Mouse (Mus musculus): Measurements from ENCODE around the gene Malrd1. TPM values are rescaled to one million over a fixed set of nuclear protein-coding genes. Genes with fewer than 3 reads are reported as not detected.
"Not testable (repeated sequence)": the region's sequence is repeated elsewhere in the genome, so short reads cannot be mapped to it uniquely, and the experiment has no call there.

The Malrd1 gene
- polyA plus RNA-seq, 1 experiment from 2014 or later, result not detected

DNA sequence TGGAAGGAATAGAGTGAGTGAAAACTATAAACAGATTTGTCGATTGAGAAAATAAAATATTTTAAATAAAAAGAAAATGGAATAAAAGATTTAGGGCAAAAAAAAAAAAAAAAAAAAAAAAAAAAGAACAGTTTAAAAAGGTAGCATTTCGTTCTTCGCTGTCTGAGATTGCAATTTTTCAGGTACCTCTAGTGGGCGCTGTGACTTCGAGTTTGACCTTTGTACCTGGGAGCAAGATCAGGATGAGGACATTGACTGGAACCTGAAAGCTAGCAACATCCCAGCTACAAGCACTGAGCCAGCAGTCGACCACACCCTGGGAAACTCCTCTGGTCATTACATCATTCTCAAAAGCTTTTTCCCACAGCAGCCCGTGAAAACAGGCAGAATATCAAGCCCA, 343.1 kb downstream of the Malrd1 start:
- no peaks in the 10 kb centered on the region for H3K27me3 ChIP-seq
- no peaks in the 10 kb centered on the region for H3K9me3 ChIP-seq (replicated peaks)
- no peak overlapping the region for H3K9ac ChIP-seq
- H3K36me3 ChIP-seq, result no peaks in the 10 kb centered on the region
- H3K4me2 ChIP-seq (replicated peaks), result no peak overlapping the region
- WGBS, result 21% methylated on average over 7 of the region's 7 CpGs
- no peak overlapping the region for H3K4me3 ChIP-seq
- H3K4me1 ChIP-seq, result no peaks in the 10 kb centered on the region
- no peak for ATAC-seq (ENCODE audit: low FRiP score)
- H3K27ac ChIP-seq, result no peak overlapping the region

DNA sequence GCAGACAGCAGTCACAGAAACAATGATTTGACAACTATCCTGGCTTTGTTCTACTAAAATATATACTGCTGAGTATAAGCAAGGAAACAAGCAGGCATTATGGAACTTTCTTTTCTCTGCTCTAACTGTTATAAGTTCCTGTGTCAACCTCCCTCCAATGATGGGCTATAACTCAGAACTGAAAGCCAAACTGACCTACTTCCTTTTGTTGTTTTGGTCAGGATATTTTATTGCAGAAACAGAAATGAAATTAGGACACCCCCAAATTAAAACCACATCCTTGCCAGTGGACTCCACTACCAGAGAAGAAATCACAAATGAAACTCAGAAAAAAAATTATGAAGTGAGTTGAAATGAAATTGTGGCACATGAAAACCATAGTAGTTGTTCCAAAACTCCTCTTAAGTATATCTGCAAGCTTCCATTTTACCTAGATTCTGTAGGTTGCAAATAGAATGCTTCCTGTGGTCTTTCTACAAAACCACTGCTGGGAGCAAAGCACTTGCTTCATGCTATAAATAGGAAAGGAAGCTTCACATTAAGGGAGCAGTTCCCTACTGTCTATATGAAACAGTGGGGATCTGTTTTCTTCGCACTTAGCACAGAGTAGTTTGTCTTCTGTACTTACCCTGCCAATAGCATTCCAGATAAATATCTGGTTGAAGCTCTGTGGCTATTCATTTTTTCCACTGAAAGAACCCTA, 367.3 kb downstream of the Malrd1 start:
- H3K4me1 ChIP-seq, result no peaks in the 10 kb centered on the region
- ATAC-seq (ENCODE audit: low FRiP score), result no peak
- H3K27me3 ChIP-seq, result no peaks in the 10 kb centered on the region
- WGBS, result 78% methylated on average over 1 of the region's 1 CpGs
- no peaks in the 10 kb centered on the region for H3K36me3 ChIP-seq
- no peak overlapping the region for H3K4me2 ChIP-seq (replicated peaks)
- H3K27ac ChIP-seq, result no peak overlapping the region
- H3K4me3 ChIP-seq, result no peak overlapping the region
- no peak overlapping the region for H3K9ac ChIP-seq
- H3K9me3 ChIP-seq (replicated peaks), result no peaks in the 10 kb centered on the region

DNA sequence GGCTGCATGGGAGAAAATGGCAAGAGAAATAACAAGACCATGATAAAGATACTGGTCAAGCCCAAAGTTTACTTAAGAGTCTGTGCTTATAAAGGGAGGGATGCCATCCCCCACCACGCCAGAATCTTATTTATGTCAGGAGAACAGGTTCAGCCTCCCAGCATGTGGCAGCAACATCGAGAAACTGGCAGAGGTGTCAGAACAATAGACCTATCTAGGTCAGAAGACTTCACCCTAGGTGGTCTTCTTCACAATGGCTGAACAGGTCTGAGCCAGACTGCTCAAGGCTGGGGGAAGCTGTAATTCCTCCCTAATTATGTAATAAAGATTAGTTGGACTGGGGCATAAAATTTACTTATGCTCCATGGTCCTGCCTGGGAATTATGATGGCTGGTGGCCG, 399.2 kb downstream of the Malrd1 start:
- 28% methylated on average over 3 of the region's 3 CpGs for WGBS
- Histone ChIP-seq H3K4me3 (no peak overlapping the region), H3K4me1 (no peaks in the 10 kb centered on the region), H3K9ac (no peak overlapping the region), H3K36me3 (no peaks in the 10 kb centered on the region), H3K9me3 (replicated peaks) (no peaks in the 10 kb centered on the region), H3K4me2 (replicated peaks) (no peak overlapping the region), H3K27ac (no peak overlapping the region), H3K27me3 (no peaks in the 10 kb centered on the region)
- no peak for ATAC-seq (ENCODE audit: low FRiP score)

DNA sequence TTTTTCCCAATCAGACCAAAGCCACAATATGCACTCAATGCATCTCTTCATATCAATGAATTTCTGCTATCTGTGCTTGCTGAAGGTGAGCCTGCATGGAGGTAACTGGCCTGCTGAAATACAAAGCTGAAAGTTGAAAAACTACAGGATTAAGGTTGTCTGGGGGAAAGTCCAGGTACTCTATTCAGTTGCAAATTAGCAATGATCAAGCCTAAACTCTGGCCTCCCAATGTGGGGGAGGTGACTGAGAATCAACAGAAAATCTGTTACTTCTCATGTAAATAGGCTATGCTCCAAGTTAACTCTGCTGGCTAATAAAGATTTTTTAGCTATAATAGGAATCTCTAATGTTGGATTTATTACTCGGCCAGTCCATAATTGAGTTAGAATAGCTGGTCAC, 399.8 kb downstream of the Malrd1 start:
- Histone ChIP-seq H3K36me3 (no peaks in the 10 kb centered on the region), H3K4me3 (no peak overlapping the region), H3K9ac (no peak overlapping the region), H3K9me3 (replicated peaks) (no peaks in the 10 kb centered on the region), H3K4me1 (no peaks in the 10 kb centered on the region), H3K27ac (no peak overlapping the region), H3K27me3 (no peaks in the 10 kb centered on the region), H3K4me2 (replicated peaks) (no peak overlapping the region)
- ATAC-seq (ENCODE audit: low FRiP score), result no peak
- WGBS, result 38% methylated on average over 1 of the region's 1 CpGs

DNA sequence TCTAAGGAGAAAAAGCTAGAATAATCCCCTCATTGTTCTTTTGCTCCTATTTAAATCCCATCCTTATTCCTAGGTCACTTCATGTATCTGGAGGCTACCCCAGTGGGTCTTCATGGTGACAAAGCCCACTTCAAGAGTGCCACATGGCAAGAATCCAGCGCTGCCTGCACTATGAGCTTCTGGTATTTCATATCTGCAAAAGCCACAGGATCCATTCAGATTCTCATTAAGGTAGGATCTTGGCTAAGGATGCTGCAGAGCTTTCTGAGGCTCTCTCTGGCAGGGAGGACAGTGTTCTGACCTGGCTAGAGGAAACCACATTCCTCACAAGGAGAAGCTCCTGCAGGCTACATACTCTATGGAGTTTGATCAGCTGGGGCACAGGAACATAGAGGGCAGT, 405.2 kb downstream of the Malrd1 start:
- H3K4me3 ChIP-seq, result no peak overlapping the region
- H3K27ac ChIP-seq, result no peak overlapping the region
- H3K27me3 ChIP-seq, result no peaks in the 10 kb centered on the region
- no peaks in the 10 kb centered on the region for H3K4me1 ChIP-seq
- no peak overlapping the region for H3K4me2 ChIP-seq (replicated peaks)
- H3K36me3 ChIP-seq, result no peaks in the 10 kb centered on the region
- 86% methylated on average over 1 of the region's 1 CpGs for WGBS
- ATAC-seq (ENCODE audit: low FRiP score), result no peak
- H3K9me3 ChIP-seq (replicated peaks), result no peaks in the 10 kb centered on the region
- H3K9ac ChIP-seq, result no peak overlapping the region

DNA sequence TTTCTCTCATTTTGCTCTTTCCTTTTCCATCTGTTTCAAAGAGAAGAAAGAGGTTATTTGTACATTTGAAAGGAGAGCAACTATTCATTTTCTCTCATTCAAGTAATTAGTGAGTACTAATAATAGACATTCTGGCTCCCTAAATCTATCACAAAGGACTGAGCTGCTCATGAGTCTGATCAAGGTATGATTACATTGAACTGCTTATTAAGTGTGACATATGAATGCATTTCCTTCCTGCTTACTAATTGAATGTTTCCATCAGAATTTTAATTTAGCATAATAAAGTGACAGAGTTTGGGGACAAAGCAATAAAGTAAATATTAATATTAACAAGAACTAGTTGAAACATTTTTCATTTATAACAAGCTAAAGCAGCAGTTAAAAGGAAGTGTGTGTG, 405.6 kb downstream of the Malrd1 start:
- H3K4me3 ChIP-seq, result no peak overlapping the region
- no peak overlapping the region for H3K27ac ChIP-seq
- H3K27me3 ChIP-seq, result no peaks in the 10 kb centered on the region
- no peak for ATAC-seq (ENCODE audit: low FRiP score)
- no peaks in the 10 kb centered on the region for H3K36me3 ChIP-seq
- no peaks in the 10 kb centered on the region for H3K9me3 ChIP-seq (replicated peaks)
- no peak overlapping the region for H3K9ac ChIP-seq
- no peaks in the 10 kb centered on the region for H3K4me1 ChIP-seq
- no peak overlapping the region for H3K4me2 ChIP-seq (replicated peaks)

DNA sequence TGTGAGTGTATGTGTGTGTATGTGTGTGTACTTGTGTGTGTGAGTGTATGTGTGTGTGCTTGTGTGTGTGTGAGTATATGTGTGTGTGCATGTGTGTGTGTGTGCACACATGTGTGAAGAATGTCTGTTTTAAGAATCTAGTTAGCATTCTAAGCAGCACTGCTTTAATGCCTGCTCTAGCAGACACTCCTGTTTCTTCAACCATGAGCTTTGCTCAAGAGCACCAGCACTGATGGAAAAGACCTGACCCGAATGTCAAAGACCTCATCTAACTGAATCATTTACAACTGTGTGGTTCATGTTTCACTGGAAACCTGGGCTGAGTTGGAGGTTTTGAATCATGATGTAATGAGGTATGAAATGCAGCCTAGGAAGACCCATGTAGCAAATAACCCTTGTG, 406.1 kb downstream of the Malrd1 start:
- no peak for ATAC-seq (ENCODE audit: low FRiP score)
- Histone ChIP-seq H3K27me3 (no peaks in the 10 kb centered on the region), H3K4me3 (no peak overlapping the region), H3K4me1 (no peaks in the 10 kb centered on the region), H3K36me3 (no peaks in the 10 kb centered on the region), H3K27ac (no peak overlapping the region), H3K4me2 (replicated peaks) (no peak overlapping the region), H3K9me3 (replicated peaks) (no peaks in the 10 kb centered on the region), H3K9ac (no peak overlapping the region)
- 65% methylated on average over 1 of the region's 1 CpGs for WGBS

DNA sequence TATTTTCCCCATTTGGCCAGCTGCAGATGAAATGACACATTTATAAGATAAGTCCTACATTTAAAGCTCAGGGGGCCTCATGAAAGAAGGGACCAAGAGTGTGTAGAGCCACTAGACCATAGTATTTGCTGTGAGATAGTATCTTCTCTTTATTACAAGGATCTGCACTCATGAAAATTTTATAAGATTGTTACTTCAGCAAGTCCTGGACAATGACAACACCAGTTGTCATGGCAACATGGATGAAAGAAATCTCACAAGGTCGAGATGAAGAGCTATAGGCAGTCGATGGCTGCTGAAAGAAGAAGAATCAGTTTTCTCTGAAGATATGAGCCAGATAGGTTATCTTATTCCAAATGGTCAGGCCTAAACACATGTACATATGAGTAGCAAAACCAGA, 476.6 kb downstream of the Malrd1 start:
- ATAC-seq (ENCODE audit: low FRiP score), result peak; percentile 19; the same call in 1 of the 2 replicates
- 47% methylated on average over 2 of the region's 2 CpGs for WGBS

DNA sequence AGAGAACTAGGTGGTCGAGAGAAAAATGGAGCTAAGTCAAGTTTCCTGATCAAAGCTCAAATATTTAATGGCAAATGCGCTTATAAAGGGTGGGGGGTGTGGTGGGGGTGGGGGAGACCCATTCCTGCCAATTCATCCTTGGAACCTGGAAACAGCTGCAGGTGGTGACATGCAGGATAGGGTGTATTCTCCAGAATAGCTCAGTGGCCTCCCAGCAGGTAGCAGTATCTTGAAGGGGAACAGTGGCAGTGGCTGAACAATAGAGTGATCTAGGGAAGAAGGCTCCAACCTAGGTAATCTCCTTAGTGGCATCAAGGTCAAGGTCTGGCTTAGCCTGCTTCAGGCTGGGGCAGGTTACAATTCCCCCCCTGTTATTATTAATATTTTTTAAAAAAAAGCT, 490.8 kb downstream of the Malrd1 start:
- H3K4me3 ChIP-seq; H3K9ac ChIP-seq; ATAC-seq (ENCODE audit: low FRiP score); H3K9me3 ChIP-seq (replicated peaks); H3K36me3 ChIP-seq; H3K27me3 ChIP-seq; H3K4me1 ChIP-seq; H3K4me2 ChIP-seq (replicated peaks); H3K27ac ChIP-seq: not testable (repeated sequence)
- 84% methylated on average over 2 of the region's 2 CpGs for WGBS

More for the DNA sequence above, 476.6 kb downstream of the Malrd1 start:
- H3K27ac ChIP-seq, result no peak overlapping the region
- H3K9ac ChIP-seq, result no peak overlapping the region
- H3K9me3 ChIP-seq (replicated peaks), result no peaks in the 10 kb centered on the region
- H3K4me1 ChIP-seq, result no peaks in the 10 kb centered on the region
- no peaks in the 10 kb centered on the region for H3K27me3 ChIP-seq
- no peaks in the 10 kb centered on the region for H3K36me3 ChIP-seq
- no peak overlapping the region for H3K4me3 ChIP-seq
- no peak overlapping the region for H3K4me2 ChIP-seq (replicated peaks)

DNA sequence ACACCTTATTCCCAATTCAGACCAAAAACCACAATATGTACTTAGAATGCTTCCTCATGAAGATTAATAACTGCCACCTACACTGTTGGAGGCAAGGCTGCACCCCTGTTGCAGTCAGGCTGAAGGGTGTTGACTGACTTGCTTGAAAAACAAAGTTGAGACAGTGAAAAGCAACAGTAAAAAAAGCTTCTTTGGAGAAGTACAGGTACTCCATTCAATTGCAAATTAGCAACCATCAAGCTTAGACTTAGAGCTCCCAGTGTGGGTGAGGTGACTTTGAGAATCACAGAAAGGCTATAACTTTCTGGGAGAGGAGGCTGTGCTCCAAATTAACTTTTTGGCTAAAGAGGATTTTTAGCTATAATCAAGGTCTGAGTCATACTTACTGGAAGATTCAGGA, 491.4 kb downstream of the Malrd1 start:
- H3K4me3 ChIP-seq; H3K27me3 ChIP-seq; H3K9ac ChIP-seq; H3K36me3 ChIP-seq; H3K27ac ChIP-seq; H3K4me2 ChIP-seq (replicated peaks); H3K4me1 ChIP-seq; ATAC-seq (ENCODE audit: low FRiP score); H3K9me3 ChIP-seq (replicated peaks): not testable (repeated sequence)

DNA sequence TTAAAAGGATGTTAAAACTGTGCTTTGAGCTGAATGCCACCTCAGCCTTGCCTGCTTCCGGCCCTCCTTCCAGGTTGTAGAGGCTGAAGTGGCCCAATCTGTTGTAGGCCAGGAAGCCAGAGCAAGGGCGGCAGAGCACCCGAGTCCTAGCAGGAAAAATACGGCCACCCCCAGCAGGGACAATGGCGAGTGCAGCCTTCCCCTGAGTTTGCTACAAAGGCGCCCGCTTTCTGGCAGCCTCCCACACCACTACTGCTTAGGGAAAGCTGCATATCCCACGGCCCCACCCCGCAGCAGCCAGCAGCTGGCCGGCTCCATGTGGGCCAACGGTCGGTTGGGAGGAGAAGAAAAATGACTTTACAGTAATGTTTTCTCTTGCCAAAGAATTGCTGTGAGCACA, 503.5 kb downstream of the Malrd1 start:
- Histone ChIP-seq H3K36me3 (no peaks in the 10 kb centered on the region), H3K4me3 (no peak overlapping the region), H3K9ac (no peak overlapping the region), H3K4me1 (no peaks in the 10 kb centered on the region), H3K27ac (no peak overlapping the region), H3K4me2 (replicated peaks) (no peak overlapping the region), H3K9me3 (replicated peaks) (no peaks in the 10 kb centered on the region), H3K27me3 (no peaks in the 10 kb centered on the region)
- ATAC-seq (ENCODE audit: low FRiP score), result no peak
- WGBS, result 40% methylated on average over 12 of the region's 12 CpGs

DNA sequence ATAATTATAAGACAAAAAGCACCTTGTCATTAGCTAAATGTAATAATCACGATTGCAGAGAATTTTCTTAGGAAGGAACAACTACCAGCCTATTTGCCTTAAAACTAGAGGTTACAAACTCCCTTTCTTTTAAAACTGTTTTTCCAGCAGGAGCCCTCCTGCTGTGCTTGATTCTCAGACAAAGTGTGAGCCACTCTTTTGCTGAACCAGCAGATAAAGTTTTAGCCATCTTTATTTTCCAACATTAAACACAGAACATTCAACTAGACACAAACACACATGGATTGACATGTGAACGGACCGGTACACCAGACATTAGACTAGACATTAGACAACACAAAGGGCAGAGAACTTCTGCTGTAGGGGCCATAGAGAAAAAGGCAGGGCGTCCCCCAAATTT, 505.3 kb downstream of the Malrd1 start:
- no peaks in the 10 kb centered on the region for H3K4me1 ChIP-seq
- H3K4me2 ChIP-seq (replicated peaks), result no peak overlapping the region
- no peak overlapping the region for H3K9ac ChIP-seq
- no peaks in the 10 kb centered on the region for H3K27me3 ChIP-seq
- WGBS, result 60% methylated on average over 4 of the region's 4 CpGs
- no peaks in the 10 kb centered on the region for H3K9me3 ChIP-seq (replicated peaks)
- ATAC-seq (ENCODE audit: low FRiP score), result no peak
- H3K4me3 ChIP-seq, result no peak overlapping the region
- H3K27ac ChIP-seq, result no peak overlapping the region
- H3K36me3 ChIP-seq, result no peaks in the 10 kb centered on the region

DNA sequence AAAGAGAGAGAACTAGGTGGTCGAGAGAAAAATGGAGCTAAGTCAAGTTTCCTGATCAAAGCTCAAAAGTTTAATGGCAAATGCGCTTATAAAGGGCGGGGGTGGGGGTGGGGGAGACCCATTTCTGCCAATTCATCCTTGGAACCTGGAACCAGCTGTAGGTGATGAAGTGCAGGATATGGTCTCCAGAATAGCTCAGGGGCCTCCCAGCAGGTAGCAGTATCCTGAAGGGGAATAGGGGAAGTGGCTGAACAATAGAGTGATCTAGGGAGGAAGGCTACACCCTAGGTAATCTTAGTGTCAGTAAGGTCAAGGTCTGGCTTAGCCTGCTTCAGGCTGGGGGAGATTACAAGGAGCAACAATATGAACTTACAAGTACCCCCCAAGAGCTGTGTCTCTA, 506.5 kb downstream of the Malrd1 start:
- ATAC-seq (ENCODE audit: low FRiP score), result no peak
- H3K27me3 ChIP-seq, result no peaks in the 10 kb centered on the region
- H3K36me3 ChIP-seq, result no peaks in the 10 kb centered on the region
- H3K4me3 ChIP-seq, result no peak overlapping the region
- H3K9ac ChIP-seq, result no peak overlapping the region
- no peak overlapping the region for H3K27ac ChIP-seq
- no peaks in the 10 kb centered on the region for H3K4me1 ChIP-seq
- no peak overlapping the region for H3K4me2 ChIP-seq (replicated peaks)
- WGBS, result 59% methylated on average over 3 of the region's 3 CpGs
- no peaks in the 10 kb centered on the region for H3K9me3 ChIP-seq (replicated peaks)
